Mouse (Mus musculus) induced T-regulatory cell, adult 2 months (primary cell): ENCODE data around the gene Reps2.

Experiments used
- DNase-seq: peaks from one replicate; pipeline ENCODE4 v3.0.0-alpha.2; 2012; ENCODE audit warnings: low read depth

Reps2 gene

DNA sequence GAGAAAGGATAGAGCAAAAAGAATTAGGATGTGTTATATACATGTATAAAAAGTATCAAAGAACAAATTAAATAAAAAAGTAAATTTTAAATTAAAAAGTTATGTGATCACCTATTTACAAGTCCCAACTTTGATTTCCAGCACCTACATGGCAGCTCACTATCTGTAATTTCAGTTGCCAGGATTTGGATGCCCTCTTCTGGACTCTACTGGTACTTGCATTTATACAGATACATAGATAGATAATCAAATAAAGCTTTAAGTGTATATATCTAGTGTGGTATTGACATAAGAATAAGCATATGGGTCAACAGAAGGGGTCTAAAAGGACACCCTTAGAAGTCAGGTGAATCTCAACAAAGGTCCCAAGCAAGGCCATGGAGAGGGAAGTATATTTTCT lies 155.7 kb downstream of the Reps2 start:
- no peak for DNase-seq

DNA sequence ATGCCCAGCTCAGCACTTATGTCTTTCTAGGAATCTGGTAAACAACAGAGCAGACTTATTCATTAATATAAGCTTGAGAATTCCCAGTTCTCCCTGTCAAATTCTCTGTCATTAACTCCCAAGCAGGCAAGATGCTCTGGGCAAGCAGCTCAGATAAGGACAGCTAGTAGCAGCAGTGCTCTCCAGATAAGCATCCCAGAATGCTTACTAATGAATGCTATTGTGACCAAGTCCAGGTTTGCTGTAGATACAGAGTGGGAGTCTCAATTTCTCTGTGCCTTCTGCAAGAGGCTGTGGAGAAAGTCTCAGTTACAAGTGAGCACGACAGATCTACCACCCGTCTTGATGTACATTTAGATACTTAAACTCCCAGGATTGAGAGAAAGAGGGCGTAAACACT lies 173.2 kb downstream of the Reps2 start:
- DNase-seq = no peak

DNA sequence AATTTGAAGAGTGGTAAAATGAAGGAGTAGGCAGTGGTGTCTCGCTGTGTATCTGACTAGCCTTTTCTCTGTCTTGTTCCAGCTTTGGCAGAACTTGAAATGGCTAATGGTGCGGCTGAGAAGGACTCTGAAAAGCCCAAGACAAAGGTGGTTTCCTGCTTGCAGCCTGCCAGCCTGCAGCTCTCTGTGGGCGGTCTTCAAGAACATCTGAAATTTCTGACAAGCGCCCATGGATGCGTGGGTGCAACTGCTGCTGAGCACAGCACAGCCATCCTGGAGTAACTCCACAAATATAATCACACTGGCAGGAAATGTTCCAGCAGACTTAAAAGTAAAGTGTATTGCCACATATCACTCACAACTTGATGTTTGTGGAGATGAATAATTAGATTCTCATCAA lies 181.3 kb downstream of the Reps2 start:
- no peak for DNase-seq

DNA sequence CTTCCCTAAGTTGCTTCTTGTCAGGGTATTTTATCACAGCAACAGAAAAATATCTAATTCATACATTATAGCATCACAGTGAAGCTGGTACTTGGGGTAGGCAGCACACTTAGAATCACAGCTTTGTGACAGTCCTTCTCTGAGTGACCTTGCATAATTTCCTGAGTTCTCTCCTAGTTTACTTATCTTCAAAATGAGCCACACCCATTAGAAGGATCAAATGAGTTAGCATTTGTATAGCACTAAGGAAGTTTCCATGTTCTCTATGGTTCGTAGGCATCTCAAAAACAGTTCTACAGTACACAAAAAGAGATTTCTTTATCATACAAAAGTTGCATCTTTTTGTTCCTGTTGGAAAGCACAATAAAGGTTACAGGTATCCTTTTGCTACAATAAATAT lies 187.0 kb downstream of the Reps2 start:
- no peak for DNase-seq

DNA sequence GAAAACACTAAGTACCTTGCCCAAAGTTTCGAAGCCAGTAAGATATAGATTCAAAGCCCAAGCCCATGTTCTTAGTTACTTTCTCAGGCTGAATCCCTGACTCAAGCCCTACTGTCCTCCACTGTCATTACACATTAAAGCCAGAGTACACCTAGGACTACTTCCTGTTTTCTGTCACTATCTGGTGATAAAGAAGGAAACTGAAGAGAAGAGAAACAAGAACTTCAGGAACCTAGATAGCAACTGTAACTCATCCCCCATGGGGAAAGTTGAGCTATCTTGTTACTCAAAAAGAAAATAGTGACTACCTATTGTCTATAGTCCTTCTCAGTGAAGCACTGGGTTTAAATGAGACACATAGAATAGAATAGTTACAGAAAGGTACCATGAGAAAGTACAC lies 188.1 kb downstream of the Reps2 start:
- no peak for DNase-seq

DNA sequence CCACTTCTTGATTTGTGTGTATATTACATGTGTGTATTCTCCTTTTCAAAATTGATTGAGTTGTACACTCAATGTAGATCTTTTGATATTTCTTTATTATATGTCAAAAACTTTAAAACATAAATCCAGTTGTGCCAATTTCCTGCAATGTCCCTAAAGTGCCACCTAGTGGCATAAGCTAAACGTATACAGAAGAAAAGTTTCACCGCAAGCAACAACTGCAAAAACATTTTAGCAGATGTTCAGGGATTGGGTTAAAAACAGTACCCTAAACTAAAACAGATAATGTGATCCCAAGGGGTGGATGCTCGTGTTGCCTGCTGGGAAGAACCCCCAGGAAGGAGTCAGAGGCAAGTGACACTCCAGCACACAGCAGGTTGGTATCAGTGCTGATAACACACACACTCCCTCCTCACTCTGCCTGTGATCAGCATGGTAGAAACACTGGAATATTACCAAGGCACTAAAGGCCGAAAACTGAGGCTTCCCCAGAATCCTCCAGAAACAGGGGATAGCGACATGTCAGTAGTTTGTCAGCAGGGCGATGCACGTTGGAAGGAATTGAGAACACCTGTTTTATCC lies 189.5 kb downstream of the Reps2 start:
- DNase-seq = no peak

DNA sequence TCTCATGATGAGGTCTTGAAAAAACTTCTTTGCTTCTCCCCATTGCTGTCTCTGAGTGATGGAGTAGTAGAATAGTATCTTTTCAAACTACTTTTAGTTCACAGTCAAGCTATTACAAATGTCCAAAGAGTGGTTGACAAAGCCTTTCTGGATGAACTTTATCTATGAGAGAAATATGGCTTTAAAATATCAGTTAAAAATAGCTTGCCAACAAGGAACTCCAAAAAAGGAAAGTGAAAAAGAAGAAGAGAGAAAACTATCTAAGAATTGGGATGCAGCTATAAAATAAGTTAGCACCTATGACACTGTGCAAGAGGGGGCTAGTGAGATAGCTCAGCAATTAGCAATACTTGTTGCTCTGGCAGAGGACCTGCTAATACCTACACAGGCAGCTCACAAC lies 190.8 kb downstream of the Reps2 start:
- DNase-seq = no peak

DNA sequence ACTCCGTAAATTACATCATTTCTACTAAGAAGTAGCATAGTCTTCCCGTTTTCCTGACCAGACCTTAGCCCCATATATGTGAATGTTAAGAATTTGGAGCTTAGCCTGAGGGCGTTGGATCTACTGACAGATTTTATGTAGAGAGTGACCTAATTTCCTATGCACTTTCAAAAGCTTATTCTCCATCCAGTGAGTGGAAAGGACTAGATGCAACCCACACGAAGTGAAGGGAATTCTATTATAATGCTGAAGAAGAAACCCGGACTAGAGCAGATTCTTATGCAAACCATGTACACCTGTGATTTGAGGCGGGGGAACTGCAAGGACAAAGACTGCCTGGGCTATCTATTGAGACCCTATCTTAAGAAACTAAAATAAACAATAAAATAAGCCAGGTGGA lies 195.5 kb downstream of the Reps2 start:
- DNase-seq = no peak

DNA sequence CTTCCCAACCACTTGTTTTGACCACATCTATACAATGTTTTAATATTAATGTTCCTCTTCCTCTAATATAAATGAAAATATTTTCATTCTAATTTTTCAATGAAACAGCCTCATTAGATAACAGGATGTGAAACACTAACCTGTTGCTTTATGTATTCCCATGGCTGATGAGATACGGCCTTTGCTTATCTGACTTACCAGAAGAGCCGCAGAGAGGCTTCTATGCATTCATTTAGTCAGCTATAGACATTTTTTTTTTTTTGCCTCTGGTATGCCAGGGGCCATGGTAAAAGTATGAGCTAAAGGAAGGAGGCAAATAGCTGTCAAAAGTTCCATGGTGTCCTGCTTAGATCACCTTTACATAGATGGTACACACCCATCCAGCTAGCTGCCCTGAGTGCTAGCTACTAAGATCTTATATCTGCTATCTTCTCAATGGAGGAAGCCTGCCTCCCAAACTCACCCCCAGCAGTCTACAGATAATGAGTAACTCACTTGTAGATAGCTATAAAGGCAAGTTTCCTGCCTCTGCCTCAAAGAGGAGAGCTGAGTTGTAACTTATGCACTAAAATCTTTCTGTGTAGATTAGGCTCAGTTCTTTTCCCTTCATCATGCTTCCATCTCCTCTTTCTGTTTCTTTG lies 196.7 kb downstream of the Reps2 start:
- DNase-seq = no peak

DNA sequence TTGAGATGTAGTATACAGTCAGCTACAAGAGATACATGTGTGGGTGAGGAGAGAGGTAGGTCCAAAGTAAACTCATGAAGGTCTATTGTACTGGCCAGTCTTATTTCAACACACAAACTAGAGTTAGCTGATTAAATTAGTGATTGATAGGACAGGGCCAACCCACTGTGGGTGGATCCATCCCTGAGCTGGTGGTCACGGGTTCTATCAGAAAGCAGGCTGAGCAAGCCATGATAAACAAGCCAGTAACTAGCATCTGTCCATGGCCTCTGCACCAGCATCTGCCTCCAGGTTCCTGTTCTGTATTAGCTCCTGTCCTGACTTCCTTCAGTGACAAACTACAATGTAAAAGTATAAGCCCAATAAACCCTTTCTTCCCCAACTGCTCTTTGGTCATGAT lies 200.1 kb downstream of the Reps2 start:
- DNase-seq = no peak

DNA sequence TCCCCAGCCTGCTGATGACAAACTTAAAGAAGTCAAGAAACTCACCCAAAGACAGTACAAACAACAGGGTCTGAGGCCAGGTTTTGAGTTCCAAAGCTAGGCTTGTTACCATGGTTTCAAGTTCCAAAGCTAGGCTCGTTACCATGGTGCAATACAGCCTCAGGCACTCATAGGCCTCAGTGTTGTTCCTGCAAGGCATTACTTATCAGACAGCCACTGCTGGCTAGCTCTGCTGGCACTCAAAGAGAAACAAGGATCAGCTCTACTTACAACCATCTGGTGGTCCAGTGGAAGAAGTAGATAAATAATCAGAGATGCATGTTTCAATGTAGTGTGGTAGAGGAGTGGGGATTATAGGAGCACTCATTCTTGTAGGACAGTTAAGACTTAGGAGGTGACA lies 200.5 kb downstream of the Reps2 start:
- DNase-seq = no peak

DNA sequence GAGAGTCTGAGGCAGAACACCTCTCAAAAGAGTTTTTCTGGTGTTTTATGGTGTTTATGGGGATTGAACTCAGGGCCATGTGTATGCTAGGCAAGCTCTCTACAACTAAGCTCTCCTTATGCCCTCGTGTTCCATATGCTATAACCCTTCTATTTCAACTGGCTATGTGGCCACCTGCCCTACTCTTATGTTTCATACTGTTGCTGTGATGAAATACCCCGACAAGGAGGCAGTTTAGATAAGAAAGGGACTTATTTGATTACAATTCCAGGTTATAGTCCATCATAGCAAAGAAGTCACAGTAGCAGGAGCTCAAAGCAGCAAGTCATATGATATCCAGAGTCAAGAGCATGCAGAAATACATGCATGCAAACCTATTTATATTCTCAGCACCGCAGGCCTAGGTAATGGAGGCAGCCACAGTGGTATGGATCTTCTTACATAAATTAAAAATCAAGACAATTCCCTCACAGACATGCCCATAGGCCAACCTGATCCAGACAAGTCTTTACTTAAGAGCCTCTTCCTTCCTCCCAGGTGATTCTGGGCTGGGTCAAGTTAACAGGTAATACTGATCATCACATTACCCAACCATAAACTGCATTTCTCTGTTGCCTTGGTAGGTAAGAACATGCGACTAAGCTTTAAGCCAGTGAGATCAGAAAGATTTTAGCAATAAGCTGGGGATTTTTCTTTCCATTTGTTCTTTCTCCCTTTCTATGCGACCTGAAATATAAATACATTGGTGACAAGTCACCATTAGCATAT lies 210.5 kb downstream of the Reps2 start:
- DNase-seq = no peak

DNA sequence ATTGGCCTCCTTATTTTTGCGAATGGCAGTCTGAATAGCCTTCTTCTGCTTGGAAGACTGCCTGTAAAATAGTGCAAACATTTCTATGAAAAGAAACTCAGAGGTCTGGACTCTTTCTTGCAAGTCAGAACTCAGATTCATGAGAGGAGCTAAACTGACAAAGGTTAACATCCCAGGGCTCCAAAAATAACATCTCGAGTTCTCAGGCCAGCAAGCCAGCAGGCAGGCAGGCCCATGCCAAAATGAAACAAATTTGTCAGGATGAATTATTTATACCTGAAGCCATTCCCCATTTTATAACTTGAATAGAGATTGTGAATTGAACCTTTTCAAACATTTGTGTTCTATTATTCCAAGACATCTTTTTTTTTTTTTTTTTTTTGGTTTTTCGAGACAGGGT lies 215.8 kb downstream of the Reps2 start:
- DNase-seq = no peak

DNA sequence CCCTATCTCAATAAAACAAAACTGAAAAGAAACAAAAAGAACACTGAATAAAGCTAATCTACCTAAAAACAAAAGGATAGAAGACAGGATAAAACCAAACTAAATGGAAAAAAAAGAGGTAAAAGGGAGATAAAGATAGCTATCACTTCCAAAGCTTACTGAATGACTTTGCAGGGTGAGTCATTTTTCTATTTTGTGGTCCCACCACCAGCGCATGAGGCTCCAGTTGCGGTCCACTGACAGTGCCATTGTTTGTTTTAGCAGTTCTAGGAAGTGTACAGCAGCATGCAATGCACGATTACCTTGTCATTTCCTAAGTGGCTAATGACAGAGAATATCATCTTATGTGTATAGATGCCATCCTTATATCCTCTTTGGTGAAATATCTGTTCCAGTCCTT lies 224.0 kb downstream of the Reps2 start:
- DNase-seq = no peak

DNA sequence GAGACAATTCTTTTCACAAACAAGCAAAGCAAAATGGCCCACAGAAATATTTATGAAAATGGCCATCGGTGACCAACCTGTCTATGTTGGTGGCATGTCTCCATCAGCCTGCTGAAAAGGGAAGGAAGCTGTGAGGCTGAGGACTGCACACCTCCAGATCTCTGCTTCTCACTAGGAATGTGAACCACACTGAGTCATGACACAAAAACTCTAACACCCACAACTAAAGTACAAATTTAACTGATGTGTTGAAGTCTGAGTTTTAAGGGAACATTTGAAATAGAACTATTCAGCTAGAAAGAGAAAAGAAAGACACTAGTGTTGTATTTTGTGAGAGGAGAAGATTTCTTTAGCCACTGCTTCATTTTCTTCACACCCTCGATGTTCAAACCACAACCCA lies 230.3 kb downstream of the Reps2 start:
- DNase-seq = no peak

DNA sequence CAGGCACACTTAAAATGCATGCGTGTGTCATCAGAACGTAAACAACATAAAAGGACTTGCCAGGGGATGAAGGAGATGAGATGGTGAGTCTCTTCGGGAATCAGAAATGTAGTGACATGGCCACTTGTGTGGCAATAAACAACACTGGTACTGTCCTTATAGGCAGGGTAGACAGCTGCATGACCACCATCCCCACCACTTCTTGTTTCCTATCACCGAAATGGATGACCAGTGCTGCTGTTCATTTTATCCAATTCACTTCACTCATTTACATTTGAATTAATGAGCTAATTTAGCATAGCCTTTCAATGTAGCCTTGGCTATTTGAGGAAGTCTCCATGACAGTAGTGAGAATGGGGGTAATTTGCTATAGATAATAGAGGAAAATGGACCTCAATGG lies 236.2 kb downstream of the Reps2 start:
- no peak for DNase-seq

DNA sequence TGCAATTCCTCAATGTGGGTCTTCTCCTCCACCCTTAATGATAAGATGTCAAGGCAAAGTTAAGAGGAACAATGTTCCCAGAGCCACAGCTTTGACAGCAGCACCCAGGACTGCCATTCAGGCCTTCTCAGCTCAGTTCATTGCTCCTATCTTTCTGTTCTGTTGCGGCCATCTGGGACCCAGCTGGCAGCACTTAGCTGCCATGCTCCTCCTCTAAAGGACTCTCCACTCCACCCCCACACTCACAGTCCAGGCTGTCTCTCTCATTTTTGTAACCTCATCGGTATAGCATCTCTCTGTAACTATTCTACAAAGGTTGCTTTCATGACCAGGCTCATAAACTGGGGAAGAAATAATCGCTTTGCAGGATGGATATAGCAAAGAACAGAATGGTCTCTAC lies 241.0 kb downstream of the Reps2 start:
- DNase-seq = no peak

DNA sequence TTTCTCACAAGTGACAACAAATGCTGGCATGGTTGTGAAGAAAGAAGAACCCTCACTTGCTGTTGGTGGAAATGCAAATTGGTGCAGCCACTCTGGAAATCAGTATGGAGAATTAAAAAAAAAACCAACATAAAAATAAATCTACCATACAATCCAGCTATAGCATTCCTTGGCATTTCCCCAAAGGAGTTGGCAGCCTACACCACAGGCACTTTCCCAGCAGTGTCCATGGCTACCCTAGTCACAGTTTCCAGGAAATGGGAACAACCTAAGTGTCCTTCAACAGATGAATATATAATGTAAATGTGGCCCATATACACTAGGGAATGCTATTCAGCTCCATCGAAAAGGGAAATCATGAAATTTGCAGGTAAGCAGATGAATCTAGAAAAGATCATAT lies 262.7 kb downstream of the Reps2 start:
- no peak for DNase-seq

DNA sequence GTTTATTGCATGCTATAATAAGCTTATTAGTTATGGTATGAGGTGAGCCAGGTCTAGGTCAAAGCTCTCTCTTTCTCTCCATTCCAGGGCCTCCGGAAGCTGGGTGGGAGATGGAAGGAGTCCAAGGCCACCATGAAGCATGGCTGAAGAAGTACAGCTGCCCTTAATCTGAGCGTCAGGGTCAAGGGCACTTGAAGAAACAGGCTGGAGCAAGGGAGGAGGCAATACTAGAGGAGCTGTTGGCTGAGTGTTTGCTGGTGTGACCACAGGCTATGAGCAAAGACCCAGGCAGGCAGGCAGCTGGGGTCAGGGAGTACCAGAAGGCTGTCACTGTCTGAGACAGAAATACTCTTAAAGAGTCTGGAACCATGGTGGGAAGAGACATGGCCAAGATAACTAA lies 280.2 kb downstream of the Reps2 start:
- DNase-seq = no peak
